Mouse (Mus musculus) spleen, postnatal 14 days (tissue): ENCODE measurements around the gene Mid1.
"Not testable (repeated sequence)": the region's sequence is repeated elsewhere in the genome, so short reads cannot be mapped to it uniquely, and the experiment has no call there.

ENCODE experiments used
- DNase-seq, 2 experiments: peaks; one replicate each; pipeline ENCODE4 v3.0.0; 2021 to 2022; ENCODE audit warnings: low spot score in 2 of 2

Gene Mid1

GRCm38 (mm10) chrX:169882220-169882609 lies 197.2 kb downstream of the Mid1 start:
- no peak for DNase-seq

DNA sequence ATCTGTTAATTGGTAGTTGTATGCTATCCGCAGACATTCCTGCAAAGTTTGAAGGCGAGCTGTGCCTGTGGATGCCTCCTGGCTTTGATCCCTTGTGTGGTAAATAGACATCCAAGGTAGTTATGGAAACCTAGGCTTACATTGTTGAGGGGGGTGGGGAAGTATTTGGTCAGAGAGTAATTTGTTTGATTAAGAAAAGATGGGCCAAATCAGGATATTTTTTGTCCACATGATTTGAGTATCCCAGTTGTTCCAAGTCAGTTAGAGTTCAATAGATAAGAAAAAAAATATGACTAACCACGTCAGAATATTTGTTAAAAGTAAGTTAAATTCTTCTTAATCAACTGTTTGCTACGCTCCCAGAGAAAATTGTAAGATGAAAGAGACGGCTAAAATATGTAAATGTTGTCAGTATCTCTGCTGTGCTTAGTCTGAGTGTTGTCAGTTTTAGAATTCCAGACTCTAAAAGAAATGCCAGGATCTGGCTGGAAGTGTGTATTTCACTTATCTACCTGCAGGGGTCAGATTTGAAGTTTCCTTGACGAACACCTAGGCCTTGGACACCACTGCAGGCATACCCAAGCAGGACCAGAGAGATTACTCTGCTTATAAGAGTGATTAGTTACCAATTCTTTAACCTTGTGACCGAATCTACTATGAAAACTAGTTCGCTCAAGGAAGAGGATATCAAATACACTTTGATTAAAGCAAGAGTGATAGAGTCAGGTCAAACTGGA lies 198.7 kb downstream of the Mid1 start:
- no peak for DNase-seq

DNA sequence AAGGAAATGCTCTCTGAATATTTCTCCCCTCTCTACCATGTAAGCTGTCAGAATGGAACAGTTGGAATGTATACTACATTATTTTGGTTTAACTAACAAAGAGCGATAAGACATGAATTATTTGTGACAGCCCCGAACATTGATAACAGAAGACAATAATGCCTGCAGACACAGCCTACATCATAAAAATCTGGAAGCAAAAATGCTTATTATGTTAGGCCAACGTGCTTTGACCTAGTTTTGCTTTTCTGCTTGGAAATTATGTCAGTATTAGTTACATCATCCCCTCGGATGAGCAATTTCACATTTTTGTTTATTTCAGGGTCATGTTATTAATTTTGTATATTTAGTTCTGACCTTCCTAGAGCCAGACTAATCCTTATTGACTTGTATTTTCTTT lies 205.5 kb downstream of the Mid1 start:
- no peak for DNase-seq

DNA sequence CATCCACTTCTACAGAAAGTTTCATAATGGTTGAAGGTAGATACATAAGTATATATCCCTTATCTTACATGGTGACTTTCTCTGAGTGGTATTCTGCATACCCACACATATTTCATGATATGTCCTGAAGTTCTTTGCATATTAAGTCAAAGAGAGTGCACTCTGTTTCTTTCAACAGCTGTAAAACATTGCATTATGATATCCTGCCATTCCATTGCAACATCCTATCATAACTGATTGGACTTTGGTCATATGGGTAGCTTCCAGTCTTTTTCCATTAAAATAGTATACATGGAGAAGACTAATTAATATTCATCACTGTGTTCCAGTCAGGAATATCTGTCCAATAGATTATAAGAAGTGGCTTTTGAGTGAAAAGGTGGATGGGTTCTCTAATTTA lies 207.1 kb downstream of the Mid1 start:
- DNase-seq, result no peak

- no peak for DNase-seq
These were observed 207.6 kb downstream of the Mid1 start for GRCm38 (mm10) chrX:169892631-169893030.

- DNase-seq, result no peak
These were observed 214.4 kb downstream of the Mid1 start for GRCm38 (mm10) chrX:169899227-169899950.

- DNase-seq, result no peak
These were observed 217.9 kb downstream of the Mid1 start for GRCm38 (mm10) chrX:169902860-169903259.

DNA sequence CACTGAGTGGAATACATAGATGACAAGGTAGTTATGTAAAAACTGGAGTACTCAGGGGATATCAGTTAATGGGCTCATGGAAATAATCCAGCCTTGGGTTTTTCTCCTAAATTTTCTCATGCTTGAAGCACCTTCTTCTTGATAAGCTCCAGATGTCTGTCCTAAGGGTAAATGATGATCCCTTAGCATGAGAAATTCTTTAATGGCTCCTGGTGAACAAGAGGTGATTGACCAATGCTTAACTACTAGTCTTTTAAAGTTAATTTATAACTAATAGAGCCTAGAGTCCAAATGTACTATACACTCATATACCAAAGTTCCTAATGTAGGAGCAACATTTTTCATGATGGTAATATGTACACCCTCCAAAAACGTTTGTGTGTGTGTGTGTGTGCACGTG lies 218.7 kb downstream of the Mid1 start:
- no peak for DNase-seq

- DNase-seq, result no peak
These were observed 221.1 kb downstream of the Mid1 start for GRCm38 (mm10) chrX:169906054-169906508.

DNA sequence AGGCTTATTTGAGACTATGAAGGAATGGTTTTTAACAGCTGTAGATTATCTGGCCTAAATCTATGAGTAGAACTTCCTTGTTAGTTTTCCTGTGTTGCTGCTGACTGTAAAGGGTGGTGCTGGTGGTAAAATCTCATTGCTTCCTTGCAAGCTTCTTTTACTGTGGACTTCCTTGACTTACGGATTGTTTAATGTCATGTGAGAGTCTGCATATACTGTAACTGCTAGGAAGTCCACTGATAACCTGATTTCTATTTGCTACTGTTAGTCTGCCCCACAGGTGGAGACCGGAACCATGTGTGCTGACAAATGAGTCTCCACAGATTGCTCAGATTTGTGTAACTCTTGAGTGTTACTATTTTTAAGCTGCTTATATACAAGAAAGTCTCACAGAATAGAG lies 224.9 kb downstream of the Mid1 start:
- no peak for DNase-seq

- no peak for DNase-seq
These were observed 230.7 kb downstream of the Mid1 start for GRCm38 (mm10) chrX:169915738-169916137.

DNA sequence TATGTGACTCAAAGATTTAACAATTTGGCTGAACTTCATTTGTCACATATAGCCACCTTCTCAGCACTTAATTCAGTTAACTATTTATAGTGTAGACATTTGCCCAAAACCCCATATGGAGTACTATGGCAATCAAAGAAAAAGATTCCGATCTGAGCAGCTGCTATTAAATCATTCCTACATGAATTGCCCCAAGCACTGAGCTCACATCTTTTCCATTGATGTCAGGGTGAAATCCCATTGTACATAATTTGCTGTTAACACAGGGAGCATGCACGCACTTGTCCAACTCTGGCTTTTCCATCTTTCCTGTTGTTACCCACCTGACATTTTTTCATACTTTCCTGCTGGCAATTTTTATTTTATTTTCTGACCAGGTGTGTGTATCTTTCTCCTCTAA lies 237.5 kb downstream of the Mid1 start:
- no peak for DNase-seq

GRCm38 (mm10) chrX:169923417-169923816 lies 238.4 kb downstream of the Mid1 start:
- no peak for DNase-seq

- DNase-seq, result no peak
These were observed 240.6 kb downstream of the Mid1 start for GRCm38 (mm10) chrX:169925600-169925999.

GRCm38 (mm10) chrX:169927110-169927817 lies 242.3 kb downstream of the Mid1 start:
- no peak for DNase-seq

GRCm38 (mm10) chrX:169930868-169931267 lies 245.9 kb downstream of the Mid1 start:
- DNase-seq, result no peak

GRCm38 (mm10) chrX:169933228-169933627 lies 248.2 kb downstream of the Mid1 start:
- no peak for DNase-seq

- no peak for DNase-seq
These were observed 252.2 kb downstream of the Mid1 start for GRCm38 (mm10) chrX:169937119-169937719.

GRCm38 (mm10) chrX:169940531-169940930 lies 255.5 kb downstream of the Mid1 start:
- DNase-seq, result no peak

- no peak for DNase-seq
These were observed 265.6 kb downstream of the Mid1 start for GRCm38 (mm10) chrX:169950596-169950995.

- no peak for DNase-seq
These were observed 284.3 kb downstream of the Mid1 start for GRCm38 (mm10) chrX:169969337-169969736.

GRCm38 (mm10) chrX:169969765-169970164 lies 284.8 kb downstream of the Mid1 start:
- DNase-seq, result not testable (repeated sequence)
